Comparison of ENCODE assay signal across 15 mouse cellular contexts in the genomic region with DNA sequence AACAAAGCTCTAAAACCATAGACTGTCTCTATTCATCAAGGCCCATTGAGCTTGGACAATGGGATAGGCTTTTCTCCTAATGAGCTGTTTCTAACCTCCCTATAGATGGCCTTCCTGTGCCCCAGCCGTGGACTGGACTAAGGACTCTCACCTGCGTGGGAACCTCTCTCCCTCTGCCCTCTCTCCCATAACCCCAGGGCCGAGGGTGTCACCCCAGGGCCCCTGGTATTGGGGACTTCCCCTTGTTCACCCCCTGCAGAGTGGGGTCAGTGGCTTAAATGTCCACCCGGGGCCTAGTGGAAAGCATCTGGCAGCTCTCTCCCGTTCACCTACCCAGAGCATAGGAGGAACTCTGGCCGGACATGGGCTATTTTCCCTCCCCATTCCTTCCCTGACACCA.
"Had no signal": no experiment of that assay in that cellular context is flagged by ENCODE, and none has a peak within 500 bp of the region (broad histone marks: within the 10 kb centered on the region; RNA-seq: fewer than 3 reads in every experiment).

No protein-coding gene starts in this region.

- DNase-seq: cerebellum, adult 8-10 months; cerebellum, adult 9-10 months; cerebellum, adult 9-11 months; cerebellum, postnatal 14 days; cerebellum, postnatal 25 days; cerebellum, postnatal 36 days; embryo, embryonic 11 days; forebrain, postnatal 0 days; gastrocnemius, adult 2 months; gastrocnemius, postnatal 10 days; gastrocnemius, postnatal 14 days; gastrocnemius, postnatal 25 days; gastrocnemius, postnatal 36 days; heart, adult 18-20 months; heart, adult 2 months had no signal
